Mouse (Mus musculus) intestine, postnatal 0 days (tissue): Measurements from ENCODE around the gene Lgr4. TPM values are rescaled to one million over a fixed set of nuclear protein-coding genes. Genes with fewer than 3 reads are reported as not detected.
A peak's percentile ranks its signal among the peaks of the same experiment; 100 is the strongest.

Experiments used
- ATAC-seq: fragments of 200-750 bp; cut with Nextera tagmentation; 2 replicates; pipeline ENCODE4 v1.8.0; 2017; ENCODE audit warnings: mild to moderate bottlenecking, moderate TSS enrichment, moderate library complexity
- H3K27ac ChIP-seq: fragments of 300-500 bp; sonication (generic); 2 replicates; pipeline ENCODE4 v1.5.1; 2014; ENCODE audit warnings: mild to moderate bottlenecking, low read depth, low read length, moderate library complexity
- H3K27me3 ChIP-seq: fragments of 300-500 bp; sonication (generic); replicated peaks from 2 replicates; pipeline ENCODE4 v1.6.1; 2014; ENCODE audit warnings: low read length, mixed read lengths; ENCODE audit not compliant: control insufficient read depth, insufficient read depth
- H3K36me3 ChIP-seq: fragments of 300-500 bp; sonication (generic); 2 replicates; pipeline ENCODE4 v1.6.1; 2014; ENCODE audit warnings: mild to moderate bottlenecking, moderate library complexity; ENCODE audit not compliant: control insufficient read depth, insufficient read depth
- H3K4me1 ChIP-seq: fragments of 300-500 bp; sonication (generic); replicated peaks from 2 replicates; pipeline ENCODE4 v1.6.1; 2014; ENCODE audit warnings: antibody characterized with exemption, low read length, mixed read lengths; ENCODE audit not compliant: control insufficient read depth, insufficient read depth
- H3K4me2 ChIP-seq: fragments of 300-500 bp; sonication (generic); replicated peaks from 2 replicates; pipeline ENCODE4 v1.6.1; 2014; ENCODE audit warnings: low read depth, mild to moderate bottlenecking, moderate library complexity
- H3K4me3 ChIP-seq: fragments of 300-500 bp; sonication (generic); 2 replicates; pipeline ENCODE4 v1.5.1; 2014; ENCODE audit warnings: low read depth, low read length
- H3K9ac ChIP-seq: fragments of 300-500 bp; sonication (generic); 2 replicates; pipeline ENCODE4 v1.6.1; 2014; ENCODE audit warnings: mild to moderate bottlenecking, low read depth, low read length
- H3K9me3 ChIP-seq: fragments of 300-500 bp; sonication (generic); 2 replicates; pipeline ENCODE4 v1.6.1; 2016; ENCODE audit warnings: mixed run types; ENCODE audit not compliant: control insufficient read depth
- CTCF ChIP-seq: sonication (generic); IDR thresholded peaks from 2 replicates; pipeline ENCODE4 v1.5.1; 2016; ENCODE audit warnings: low read depth, mild to moderate bottlenecking, control low read depth, antibody characterized with exemption, moderate library complexity
- WGBS: fragments of 180-500 bp; shearing (Covaris S2); extraction: QIAGEN DNeasy Blood & Tissue Kit; methylation state at CpG from one replicate; pipeline ENCODE4 v1.1.7; 2014; 5-methylcytosine and 5-hydroxymethylcytosine counted together
- polyA plus RNA-seq: library from polyadenylated mRNA; unstranded; fragments of >200 nt; fragmentation: Nextera tagmentation; extraction: Ambion mirVana; gene quantifications from 2 replicates; pipeline ENCODE4 v1.2.1, GENCODE M21; 2015

Lgr4 gene
- polyA plus RNA-seq, 1 experiment from 2014 or later = 15.9 TPM

- Histone ChIP-seq H3K9me3 (no peaks in the 10 kb centered on the region), H3K27ac (no peak overlapping the region), H3K4me2 (no peak overlapping the region), H3K9ac (no peak overlapping the region), H3K4me3 (no peak overlapping the region), H3K27me3 (no peaks in the 10 kb centered on the region), H3K4me1 (no peaks in the 10 kb centered on the region), H3K36me3 (peaks cover 14% of the 10 kb centered on the region)
- 87% methylated on average over 5 of the region's 5 CpGs for WGBS
- TF ChIP-seq CTCF = no peak
- ATAC-seq = no peak
Measured at GRCm38 (mm10) chr2:110038341-110038740, 120.9 kb downstream of the Lgr4 start.

- H3K9ac ChIP-seq = no peak overlapping the region
- H3K4me3 ChIP-seq = no peak overlapping the region
- no peak overlapping the region for H3K4me2 ChIP-seq
- no peak for TF ChIP-seq CTCF
- no peaks in the 10 kb centered on the region for H3K27me3 ChIP-seq
- no peak for ATAC-seq
- H3K9me3 ChIP-seq = no peaks in the 10 kb centered on the region
- no peak overlapping the region for H3K27ac ChIP-seq
- 0 out of 2 replicates have a peak, but pooled peaks cover 4% of the 10 kb centered on the region for H3K36me3 ChIP-seq
- WGBS = 55% methylated on average over 5 of the region's 5 CpGs
- no peaks in the 10 kb centered on the region for H3K4me1 ChIP-seq
Measured at GRCm38 (mm10) chr2:110042861-110043760, 125.7 kb downstream of the Lgr4 start.

GRCm38 (mm10) chr2:110058424-110058823 is 141.0 kb downstream of the Lgr4 start:
- H3K36me3 ChIP-seq = no peaks in the 10 kb centered on the region
- no peak for ATAC-seq
- no peaks in the 10 kb centered on the region for H3K9me3 ChIP-seq
- no peak for TF ChIP-seq CTCF
- H3K27ac ChIP-seq = no peak overlapping the region
- H3K4me2 ChIP-seq = no peak overlapping the region
- H3K9ac ChIP-seq = no peak overlapping the region
- WGBS = 76% methylated on average over 4 of the region's 4 CpGs
- H3K4me1 ChIP-seq = no peaks in the 10 kb centered on the region
- no peaks in the 10 kb centered on the region for H3K27me3 ChIP-seq
- no peak overlapping the region for H3K4me3 ChIP-seq

- WGBS = 98% methylated on average over 1 of the region's 1 CpGs
- Histone ChIP-seq H3K9ac (no peak overlapping the region), H3K4me3 (no peak overlapping the region)
Measured at GRCm38 (mm10) chr2:110063131-110063530, 145.7 kb downstream of the Lgr4 start.

More at GRCm38 (mm10) chr2:110063131-110063530, 145.7 kb downstream of the Lgr4 start:
- Histone ChIP-seq H3K4me1 (no peaks in the 10 kb centered on the region), H3K27ac (no peak overlapping the region), H3K9me3 (no peaks in the 10 kb centered on the region), H3K4me2 (no peak overlapping the region), H3K36me3 (no peaks in the 10 kb centered on the region), H3K27me3 (no peaks in the 10 kb centered on the region)
- no peak for ATAC-seq
- TF ChIP-seq CTCF = peak; percentile 70

Other genes starting within 250 kb of the Lgr4 start
- 1.6 and 1.7 TPM in 2 replicates for gene Bdnf, start 242.9 kb upstream of the Lgr4 start, polyA plus RNA-seq
- gene Lin7c, start 26.8 kb upstream of the Lgr4 start, polyA plus RNA-seq = 37.1 and 40.3 TPM in 2 replicates
- gene Ccdc34, start 100.2 kb downstream of the Lgr4 start, polyA plus RNA-seq = 25.3 TPM in 2 replicates